Mouse (Mus musculus): ENCODE results near the gene Scyl1.

Scyl1 gene

GRCm38 (mm10) chr19:5787920-5788319 is 16.7 kb upstream of the Scyl1 start:
- no peak for DNase-seq (ENCODE audit: extremely low spot score)

- peak; percentile 86 for DNase-seq (ENCODE audit: extremely low spot score)
Measured at GRCm38 (mm10) chr19:5787128-5787635, 16.0 kb upstream of the Scyl1 start.

GRCm38 (mm10) chr19:5786441-5787114 is 15.4 kb upstream of the Scyl1 start:
- peak; percentile 89 for DNase-seq (ENCODE audit: extremely low spot score)

- no peak for DNase-seq (ENCODE audit: extremely low spot score)
Measured at GRCm38 (mm10) chr19:5784958-5785577, 13.8 kb upstream of the Scyl1 start.

GRCm38 (mm10) chr19:5782121-5782520 is 10.9 kb upstream of the Scyl1 start:
- no peak for DNase-seq (ENCODE audit: extremely low spot score)

GRCm38 (mm10) chr19:5781532-5781931 is 10.3 kb upstream of the Scyl1 start:
- no peak for DNase-seq (ENCODE audit: extremely low spot score)

- DNase-seq (ENCODE audit: extremely low spot score): no peak
Measured at GRCm38 (mm10) chr19:5780203-5780602, 9.0 kb upstream of the Scyl1 start.

- DNase-seq (ENCODE audit: extremely low spot score): no peak
Measured at GRCm38 (mm10) chr19:5778312-5778711, 7.1 kb upstream of the Scyl1 start.

GRCm38 (mm10) chr19:5777387-5778032 is 6.3 kb upstream of the Scyl1 start:
- DNase-seq (ENCODE audit: extremely low spot score): no peak

- no peak for DNase-seq (ENCODE audit: extremely low spot score)
Measured at GRCm38 (mm10) chr19:5770311-5770710, 908 bp downstream of the Scyl1 start.

GRCm38 (mm10) chr19:5767271-5767670 is 3.9 kb downstream of the Scyl1 start:
- no peak for DNase-seq (ENCODE audit: extremely low spot score)

GRCm38 (mm10) chr19:5763163-5763562 is 8.1 kb downstream of the Scyl1 start:
- DNase-seq (ENCODE audit: extremely low spot score): no peak

GRCm38 (mm10) chr19:5758878-5759403 is 12.3 kb downstream of the Scyl1 start:
- DNase-seq (ENCODE audit: extremely low spot score): no peak

GRCm38 (mm10) chr19:5756991-5757636 is 14.1 kb downstream of the Scyl1 start:
- DNase-seq (ENCODE audit: extremely low spot score): peak; percentile 23

- DNase-seq (ENCODE audit: extremely low spot score): peak; percentile 33
Measured at GRCm38 (mm10) chr19:5756321-5756985, 14.8 kb downstream of the Scyl1 start.

GRCm38 (mm10) chr19:5751742-5752141 is 19.5 kb downstream of the Scyl1 start:
- peak; percentile 30 for DNase-seq (ENCODE audit: extremely low spot score)

GRCm38 (mm10) chr19:5750951-5751350 is 20.3 kb downstream of the Scyl1 start:
- no peak for DNase-seq (ENCODE audit: extremely low spot score)

GRCm38 (mm10) chr19:5749476-5749875 is 21.7 kb downstream of the Scyl1 start:
- DNase-seq (ENCODE audit: extremely low spot score): no peak

GRCm38 (mm10) chr19:5746907-5747363 is 24.3 kb downstream of the Scyl1 start:
- DNase-seq (ENCODE audit: extremely low spot score): peak; percentile 65

- DNase-seq (ENCODE audit: extremely low spot score): no peak
Measured at GRCm38 (mm10) chr19:5745756-5746710, 25.2 kb downstream of the Scyl1 start.
